Mouse (Mus musculus) limb, embryonic 10.5 days (tissue): ENCODE measurements around the gene Stag1. TPM values are rescaled to one million over a fixed set of nuclear protein-coding genes. Genes with fewer than 3 reads are reported as not detected.

ENCODE experiments used
- DNase-seq: peaks from one replicate; pipeline ENCODE4 v3.0.0-alpha.2; 2017; ENCODE audit warnings: low spot score
- H3K27ac ChIP-seq: fragments of 300-500 bp; sonication (generic); 2 replicates; pipeline ENCODE4 v1.5.1; 2016; ENCODE audit warnings: mild to moderate bottlenecking
- H3K27me3 ChIP-seq: fragments of 300-500 bp; sonication (generic); 2 replicates; pipeline ENCODE4 v1.6.1; 2016; ENCODE audit warnings: low read depth, mild to moderate bottlenecking; ENCODE audit not compliant: poor library complexity, severe bottlenecking
- H3K36me3 ChIP-seq: fragments of 300-500 bp; sonication (generic); 2 replicates; pipeline ENCODE4 v1.6.1; 2016; ENCODE audit warnings: mild to moderate bottlenecking, moderate library complexity
- H3K4me1 ChIP-seq: fragments of 300-500 bp; sonication (generic); 2 replicates; pipeline ENCODE4 v1.6.1; 2016
- H3K4me3 ChIP-seq: fragments of 300-500 bp; sonication (generic); 2 replicates; pipeline ENCODE4 v1.5.1; 2016; ENCODE audit warnings: mild to moderate bottlenecking, moderate library complexity
- H3K9me3 ChIP-seq: fragments of 300-500 bp; sonication (generic); replicated peaks from 2 replicates; pipeline ENCODE4 v1.6.1; 2016; ENCODE audit warnings: mild to moderate bottlenecking
- WGBS: fragments of 180-500 bp; shearing (Covaris S2); methylation state at CpG from one replicate; pipeline ENCODE4 v1.1.7; 2016; 5-methylcytosine and 5-hydroxymethylcytosine counted together
- polyA plus RNA-seq: library from polyadenylated mRNA; unstranded; fragments of >200 nt; fragmentation: Nextera tagmentation; extraction: Ambion mirVana; gene quantifications from 2 replicates; pipeline ENCODE4 v1.2.1, GENCODE M21; 2016

The Stag1 gene
- polyA plus RNA-seq, 1 experiment from 2014 or later: 57.2 TPM

DNA sequence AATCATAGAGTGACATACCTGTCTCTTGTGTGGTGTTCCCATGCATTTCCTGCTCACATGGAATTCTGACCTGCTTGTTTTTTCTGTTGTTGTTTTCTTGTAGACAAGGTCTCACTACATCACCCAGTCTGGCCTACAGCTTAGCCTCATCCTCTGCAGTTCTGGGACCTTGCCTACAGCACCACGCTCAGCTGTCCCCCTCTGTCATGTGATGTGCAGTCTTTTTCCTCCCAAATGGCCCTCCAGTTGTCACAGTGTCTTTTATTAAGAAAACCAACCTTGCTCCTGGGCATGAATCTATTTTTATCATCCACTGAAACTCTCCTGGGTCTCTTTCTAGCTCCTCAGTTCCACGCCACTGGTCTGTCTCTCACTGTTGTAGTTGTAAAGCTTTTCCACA, 394.6 kb downstream of the Stag1 start:
- Histone ChIP-seq H3K4me3 (no peak overlapping the region), H3K27ac (no peak overlapping the region), H3K4me1 (no peaks in the 10 kb centered on the region), H3K9me3 (peaks cover 5% of the 10 kb centered on the region; the same call in 1 of the 2 replicates), H3K36me3 (peaks cover 25% of the 10 kb centered on the region), H3K27me3 (no peaks in the 10 kb centered on the region)
- WGBS: 96% methylated on average over 2 of the region's 2 CpGs
- DNase-seq: no peak

DNA sequence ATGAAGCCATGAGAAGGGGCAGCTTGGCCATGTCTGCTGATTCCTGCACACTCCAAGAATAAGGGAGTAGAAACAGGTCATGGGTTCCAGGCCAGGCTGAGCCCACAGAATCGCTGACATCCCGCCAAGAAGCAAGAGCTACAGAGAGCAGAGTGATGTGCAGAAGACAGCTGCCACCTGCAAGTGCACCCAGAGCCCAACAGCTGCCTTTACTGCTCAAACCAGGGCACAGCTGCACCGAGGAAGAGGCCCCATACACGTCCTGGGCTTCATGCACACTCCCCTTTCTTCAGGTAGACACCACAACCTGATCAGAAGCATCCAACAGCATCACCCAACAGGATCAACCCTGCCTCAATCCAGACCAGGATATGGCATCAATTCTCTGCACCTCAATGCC, 396.3 kb downstream of the Stag1 start:
- H3K9me3 ChIP-seq: peaks cover 5% of the 10 kb centered on the region; the same call in 1 of the 2 replicates
- no peaks in the 10 kb centered on the region for H3K4me1 ChIP-seq
- no peaks in the 10 kb centered on the region for H3K27me3 ChIP-seq
- no peak overlapping the region for H3K4me3 ChIP-seq
- no peak for DNase-seq
- H3K36me3 ChIP-seq: peaks cover 25% of the 10 kb centered on the region
- 76% methylated on average over 4 of the region's 4 CpGs for WGBS
- no peak overlapping the region for H3K27ac ChIP-seq

GRCm38 (mm10) chr9:100997138-100997537, 399.5 kb downstream of the Stag1 start:
- H3K27me3 ChIP-seq: no peaks in the 10 kb centered on the region
- 91% methylated on average over 2 of the region's 2 CpGs for WGBS
- H3K27ac ChIP-seq: no peak overlapping the region
- H3K9me3 ChIP-seq: no peaks in the 10 kb centered on the region
- H3K4me1 ChIP-seq: no peaks in the 10 kb centered on the region
- peaks cover 21% of the 10 kb centered on the region for H3K36me3 ChIP-seq
- DNase-seq: no peak
- H3K4me3 ChIP-seq: no peak overlapping the region

- no peaks in the 10 kb centered on the region for H3K9me3 ChIP-seq
- WGBS: 88% methylated on average over 4 of the region's 4 CpGs
- DNase-seq: no peak
- peaks cover 11% of the 10 kb centered on the region; the same call in 1 of the 2 replicates for H3K36me3 ChIP-seq
- H3K27me3 ChIP-seq: no peaks in the 10 kb centered on the region
- H3K4me3 ChIP-seq: no peak overlapping the region
- no peak overlapping the region for H3K27ac ChIP-seq
- no peaks in the 10 kb centered on the region for H3K4me1 ChIP-seq
Observed at GRCm38 (mm10) chr9:101002053-101002452, 404.5 kb downstream of the Stag1 start.

GRCm38 (mm10) chr9:101002841-101003240, 405.2 kb downstream of the Stag1 start:
- no peak overlapping the region for H3K27ac ChIP-seq
- WGBS: 93% methylated on average over 8 of the region's 8 CpGs
- no peak overlapping the region for H3K4me3 ChIP-seq
- H3K27me3 ChIP-seq: no peaks in the 10 kb centered on the region
- H3K36me3 ChIP-seq: peaks cover 11% of the 10 kb centered on the region; the same call in 1 of the 2 replicates
- H3K4me1 ChIP-seq: no peaks in the 10 kb centered on the region
- H3K9me3 ChIP-seq: no peaks in the 10 kb centered on the region
- no peak for DNase-seq

- no peaks in the 10 kb centered on the region for H3K9me3 ChIP-seq
- H3K36me3 ChIP-seq: peaks cover 11% of the 10 kb centered on the region; the same call in 1 of the 2 replicates
- no peak for DNase-seq
- H3K27me3 ChIP-seq: no peaks in the 10 kb centered on the region
- 93% methylated on average over 5 of the region's 5 CpGs for WGBS
- no peaks in the 10 kb centered on the region for H3K4me1 ChIP-seq
- no peak overlapping the region for H3K4me3 ChIP-seq
- H3K27ac ChIP-seq: no peak overlapping the region
Observed at GRCm38 (mm10) chr9:101003302-101003701, 405.7 kb downstream of the Stag1 start.

GRCm38 (mm10) chr9:101005866-101006265, 408.3 kb downstream of the Stag1 start:
- no peak overlapping the region for H3K4me3 ChIP-seq

More at GRCm38 (mm10) chr9:101005866-101006265, 408.3 kb downstream of the Stag1 start:
- H3K9me3 ChIP-seq: no peaks in the 10 kb centered on the region
- H3K27ac ChIP-seq: no peak overlapping the region
- DNase-seq: no peak
- 71% methylated on average over 4 of the region's 4 CpGs for WGBS
- H3K4me1 ChIP-seq: no peaks in the 10 kb centered on the region
- no peaks in the 10 kb centered on the region for H3K27me3 ChIP-seq
- peaks cover 11% of the 10 kb centered on the region; the same call in 1 of the 2 replicates for H3K36me3 ChIP-seq

Other genes with a start within 250 kb of the Stag1 start
- 1.5 and 1.6 TPM in 2 replicates for gene Il20rb, start 111.0 kb upstream of the Stag1 start, polyA plus RNA-seq
- gene Nck1, start 51.7 kb upstream of the Stag1 start, polyA plus RNA-seq: 62.5 and 66.3 TPM in 2 replicates
- gene Slc35g2, start 26.7 kb upstream of the Stag1 start, polyA plus RNA-seq: 1.6 and 3.4 TPM in 2 replicates